Mouse (Mus musculus): Measurements from ENCODE around the gene Gipc2. TPM values are rescaled to one million over a fixed set of nuclear protein-coding genes. Genes with fewer than 3 reads are reported as not detected.
"Not testable (repeated sequence)": the region's sequence is repeated elsewhere in the genome, so short reads cannot be mapped to it uniquely, and the experiment has no call there.

Gipc2 gene
- polyA plus RNA-seq, 1 experiment from 2014 or later: 1.9 TPM

DNA sequence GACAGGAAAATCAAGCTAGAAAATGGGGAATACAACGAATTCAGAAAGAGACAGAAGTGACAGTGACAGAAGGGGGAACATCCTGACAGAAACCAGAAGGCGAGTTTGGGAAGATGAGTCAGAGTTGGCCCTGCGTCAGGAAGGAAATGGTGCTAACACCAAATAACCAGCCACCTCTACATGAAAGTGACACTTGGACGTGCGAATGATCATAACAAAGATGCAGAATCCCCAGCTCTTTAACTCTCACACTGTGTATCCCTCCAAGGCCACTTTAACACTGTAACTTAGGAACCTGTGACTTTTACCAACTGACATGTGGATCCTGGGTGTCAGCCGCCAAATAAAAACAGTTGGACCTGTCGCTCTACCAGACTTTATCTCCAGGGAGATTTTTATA lies 16.6 kb downstream of the Gipc2 start:
- H3K4me3 ChIP-seq: no peak overlapping the region
- H3K9me3 ChIP-seq: no peaks in the 10 kb centered on the region
- H3K4me1 ChIP-seq: no peaks in the 10 kb centered on the region
- H3K9ac ChIP-seq (replicated peaks): no peak overlapping the region
- H3K27me3 ChIP-seq: no peaks in the 10 kb centered on the region
- no peak overlapping the region for H3K4me2 ChIP-seq (replicated peaks)
- no peaks in the 10 kb centered on the region for H3K36me3 ChIP-seq
- ATAC-seq (replicated peaks): no peak
- H3K27ac ChIP-seq (replicated peaks): no peak overlapping the region
- WGBS: 79% methylated on average over 7 of the region's 7 CpGs

DNA sequence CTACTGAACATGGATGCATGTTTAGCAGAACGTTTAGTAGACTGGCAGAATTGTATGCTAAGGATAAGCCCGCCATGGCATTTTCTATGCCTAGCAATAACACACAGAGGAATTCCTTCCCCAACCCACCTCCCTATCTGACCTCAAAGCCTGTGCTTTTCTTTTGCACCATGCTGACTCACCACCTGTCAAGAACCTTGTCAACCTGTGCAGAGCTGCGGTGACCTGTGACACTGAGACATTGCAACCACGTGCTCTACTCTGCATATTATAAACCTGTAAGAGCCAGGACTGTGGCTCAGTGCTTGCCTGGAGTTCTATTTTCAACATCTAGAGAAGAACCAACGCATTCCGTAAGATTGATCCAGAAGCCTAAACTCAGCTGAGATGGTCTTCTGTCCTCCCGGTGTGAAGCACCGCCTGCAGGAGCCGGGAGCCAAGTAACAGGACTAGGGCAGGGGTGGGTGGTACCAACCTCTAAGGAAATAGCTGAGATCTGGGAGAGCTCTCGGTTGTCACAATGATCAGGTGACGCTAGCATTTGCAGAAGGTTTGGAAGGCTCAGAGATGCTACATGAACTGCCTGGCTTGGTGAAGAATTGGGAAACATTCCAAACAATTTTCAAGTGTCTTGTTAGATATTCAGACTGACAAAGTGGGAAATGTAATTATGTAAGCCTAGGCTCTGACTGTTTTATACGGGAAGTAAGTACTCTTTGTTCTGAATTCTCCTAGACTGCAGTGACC lies 18.8 kb downstream of the Gipc2 start:
- Histone ChIP-seq H3K9me3 (no peaks in the 10 kb centered on the region), H3K4me1 (no peaks in the 10 kb centered on the region), H3K9ac (replicated peaks) (no peak overlapping the region), H3K4me3 (no peak overlapping the region), H3K27me3 (no peaks in the 10 kb centered on the region), H3K27ac (replicated peaks) (no peak overlapping the region), H3K36me3 (no peaks in the 10 kb centered on the region), H3K4me2 (replicated peaks) (no peak overlapping the region)
- WGBS: 76% methylated on average over 12 of the region's 12 CpGs
- no peak for ATAC-seq (replicated peaks)

DNA sequence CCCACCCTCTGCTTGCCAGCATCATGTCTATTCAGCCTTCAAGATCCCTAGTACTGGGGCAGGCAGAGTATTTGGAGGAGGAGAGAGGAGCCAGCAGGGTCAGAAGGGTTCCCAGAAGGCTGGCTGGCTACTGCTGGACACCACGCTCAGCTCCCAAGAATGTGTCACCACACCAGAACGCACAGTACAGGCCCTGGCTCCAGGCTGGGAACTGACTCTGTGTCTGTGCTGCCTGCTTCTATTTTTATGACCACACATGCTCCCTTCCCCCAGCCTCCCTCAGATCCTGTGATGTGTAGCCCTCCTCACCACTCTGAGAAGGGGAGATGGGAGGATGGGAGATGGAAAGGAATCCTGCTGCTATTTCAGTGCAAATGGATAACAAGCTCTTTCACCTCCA lies 20.8 kb downstream of the Gipc2 start:
- H3K9ac ChIP-seq (replicated peaks): no peak overlapping the region
- no peak; the same call in 1 of the 2 replicates for ATAC-seq (replicated peaks)
- no peak overlapping the region for H3K27ac ChIP-seq (replicated peaks)
- WGBS: 85% methylated on average over 2 of the region's 2 CpGs
- no peaks in the 10 kb centered on the region for H3K36me3 ChIP-seq
- no peaks in the 10 kb centered on the region for H3K4me1 ChIP-seq
- H3K4me3 ChIP-seq: no peak overlapping the region
- H3K9me3 ChIP-seq: no peaks in the 10 kb centered on the region
- no peaks in the 10 kb centered on the region for H3K27me3 ChIP-seq
- no peak overlapping the region for H3K4me2 ChIP-seq (replicated peaks)

DNA sequence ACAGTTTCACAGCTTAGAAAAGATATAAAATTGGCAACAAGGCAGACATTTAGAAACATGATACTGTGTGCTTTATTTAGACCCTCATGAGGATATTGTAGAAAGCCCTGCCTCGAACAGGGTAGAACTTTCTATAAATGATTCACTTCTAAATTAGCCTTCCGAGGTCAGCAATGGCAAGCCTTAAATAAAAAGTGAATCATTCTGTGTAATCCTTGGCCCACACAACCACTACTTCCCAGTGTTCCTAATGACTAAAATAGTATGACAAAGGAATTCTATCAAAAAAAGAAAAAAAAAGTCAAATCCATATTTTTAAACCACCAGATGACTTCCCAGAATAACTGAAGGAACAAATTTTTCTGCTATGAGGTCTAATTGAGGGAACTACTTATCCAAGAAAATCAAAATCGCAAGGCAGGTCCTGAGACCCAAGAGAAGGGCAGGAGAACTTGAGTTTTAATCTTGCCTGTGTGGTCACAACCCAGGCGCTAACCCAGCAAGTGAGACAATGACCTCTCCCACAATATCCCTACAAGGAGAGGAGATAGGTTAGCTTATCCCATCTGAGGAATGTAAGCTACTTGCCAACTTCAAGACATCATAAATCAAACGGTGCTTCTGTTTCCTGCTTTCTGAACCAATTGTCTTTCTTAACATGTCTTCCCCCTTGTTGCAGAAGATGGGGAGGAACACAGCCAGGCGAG lies 22.9 kb downstream of the Gipc2 start:
- 85% methylated on average over 6 of the region's 6 CpGs for WGBS
- no peak overlapping the region for H3K27ac ChIP-seq (replicated peaks)
- no peak for ATAC-seq (replicated peaks)

DNA sequence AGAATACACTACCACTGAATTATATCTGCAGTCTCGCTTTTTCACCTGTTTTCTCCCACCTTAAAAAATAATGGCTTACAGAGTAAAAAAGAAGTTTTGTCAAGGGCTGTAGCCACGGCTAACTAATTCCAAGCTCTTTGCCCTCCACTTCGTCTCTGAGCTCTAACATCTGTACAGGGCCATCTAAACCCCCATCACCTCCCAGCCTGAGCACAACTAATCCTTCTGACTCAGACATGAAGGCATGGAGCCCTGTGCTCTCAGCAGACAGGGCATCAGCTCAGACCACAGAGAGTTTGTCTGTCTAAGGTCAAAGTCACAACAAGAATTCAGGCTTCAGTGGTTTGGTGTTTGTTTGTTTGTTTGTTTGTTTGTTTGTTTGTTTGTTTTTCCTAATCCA lies 23.9 kb downstream of the Gipc2 start:
- Histone ChIP-seq H3K4me2 (replicated peaks) (no peak overlapping the region), H3K9me3 (no peaks in the 10 kb centered on the region), H3K4me1 (no peaks in the 10 kb centered on the region), H3K27me3 (no peaks in the 10 kb centered on the region), H3K9ac (replicated peaks) (no peak overlapping the region), H3K36me3 (no peaks in the 10 kb centered on the region), H3K27ac (replicated peaks) (no peak overlapping the region), H3K4me3 (no peak overlapping the region)
- no peak for ATAC-seq (replicated peaks)
- WGBS: 75% methylated on average over 3 of the region's 3 CpGs

More for the DNA sequence above, 22.9 kb downstream of the Gipc2 start:
- no peaks in the 10 kb centered on the region for H3K36me3 ChIP-seq
- H3K9me3 ChIP-seq: no peaks in the 10 kb centered on the region
- H3K4me2 ChIP-seq (replicated peaks): no peak overlapping the region
- no peaks in the 10 kb centered on the region for H3K27me3 ChIP-seq
- H3K4me3 ChIP-seq: no peak overlapping the region
- no peak overlapping the region for H3K9ac ChIP-seq (replicated peaks)
- H3K4me1 ChIP-seq: no peaks in the 10 kb centered on the region

DNA sequence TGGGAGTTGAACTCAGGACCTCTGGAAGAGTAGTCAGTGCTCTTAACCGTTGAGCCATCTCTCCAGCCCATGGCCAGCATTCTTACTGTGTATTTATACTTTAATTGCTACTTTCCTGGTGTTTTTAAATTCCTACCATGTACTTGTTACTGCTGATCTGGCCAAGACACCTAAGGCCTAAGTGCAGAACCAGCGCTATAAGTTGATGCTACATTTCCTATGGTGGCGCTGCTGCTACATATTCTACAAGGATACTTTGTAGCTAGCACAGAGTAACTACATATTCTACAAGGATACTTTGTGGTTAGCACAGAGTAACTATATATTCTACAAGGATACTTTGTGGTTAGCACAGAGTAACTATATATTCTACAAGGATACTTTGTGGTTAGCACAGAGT lies 26.7 kb downstream of the Gipc2 start:
- H3K27ac ChIP-seq (replicated peaks); H3K4me3 ChIP-seq; H3K9ac ChIP-seq (replicated peaks); H3K27me3 ChIP-seq; H3K36me3 ChIP-seq; H3K4me1 ChIP-seq; ATAC-seq (replicated peaks); H3K4me2 ChIP-seq (replicated peaks); H3K9me3 ChIP-seq: not testable (repeated sequence)
- 90% methylated on average over 3 of the region's 3 CpGs for WGBS

DNA sequence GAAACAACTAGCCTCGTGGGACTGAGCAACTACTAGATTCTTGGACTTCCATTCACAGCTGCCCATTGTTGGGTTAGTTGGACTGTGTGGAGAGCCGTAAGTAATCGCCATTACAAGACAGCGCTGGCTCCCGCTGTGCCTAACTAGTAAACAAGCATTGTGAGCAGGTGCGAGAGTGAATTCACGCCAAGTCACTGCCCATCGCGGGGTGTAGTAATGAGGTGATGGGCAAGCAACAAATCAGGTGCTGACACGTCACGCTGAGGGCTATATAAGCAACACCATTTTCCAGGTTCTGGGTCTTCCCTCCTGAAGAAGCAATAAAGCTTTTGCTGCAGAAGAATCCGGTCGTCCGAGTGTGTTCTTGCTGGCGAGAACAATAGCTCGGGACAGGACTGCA lies 29.9 kb downstream of the Gipc2 start:
- not testable (repeated sequence) for H3K27ac ChIP-seq (replicated peaks); H3K4me1 ChIP-seq; ATAC-seq (replicated peaks); H3K9ac ChIP-seq (replicated peaks); H3K9me3 ChIP-seq; H3K4me2 ChIP-seq (replicated peaks); H3K36me3 ChIP-seq; H3K27me3 ChIP-seq; H3K4me3 ChIP-seq
- WGBS: 87% methylated on average over 16 of the region's 16 CpGs

DNA sequence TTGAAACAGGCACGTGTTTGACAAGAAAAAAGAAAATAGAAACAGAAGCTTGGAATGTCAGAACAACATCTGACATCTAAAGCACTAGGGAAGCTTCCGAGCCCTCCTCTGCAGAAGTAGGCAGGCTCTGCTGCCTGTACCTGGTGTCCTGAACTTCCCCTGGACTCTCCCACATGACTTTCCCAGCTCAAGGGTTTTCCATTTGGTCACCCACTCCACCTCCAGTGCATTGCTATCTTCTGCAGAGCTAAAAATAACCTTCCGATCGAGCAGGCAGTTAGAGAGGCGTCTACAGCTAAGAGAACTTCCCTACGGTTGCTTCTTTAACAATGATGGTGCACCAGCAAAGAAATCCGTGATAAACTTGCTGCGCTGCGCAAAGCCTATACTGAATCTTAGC lies 32.4 kb downstream of the Gipc2 start:
- 85% methylated on average over 9 of the region's 9 CpGs for WGBS
- Histone ChIP-seq H3K9me3 (no peaks in the 10 kb centered on the region), H3K4me3 (no peak overlapping the region), H3K4me2 (replicated peaks) (no peak overlapping the region), H3K27ac (replicated peaks) (no peak overlapping the region), H3K36me3 (no peaks in the 10 kb centered on the region), H3K9ac (replicated peaks) (no peak overlapping the region), H3K27me3 (no peaks in the 10 kb centered on the region), H3K4me1 (no peaks in the 10 kb centered on the region)
- ATAC-seq (replicated peaks): no peak

DNA sequence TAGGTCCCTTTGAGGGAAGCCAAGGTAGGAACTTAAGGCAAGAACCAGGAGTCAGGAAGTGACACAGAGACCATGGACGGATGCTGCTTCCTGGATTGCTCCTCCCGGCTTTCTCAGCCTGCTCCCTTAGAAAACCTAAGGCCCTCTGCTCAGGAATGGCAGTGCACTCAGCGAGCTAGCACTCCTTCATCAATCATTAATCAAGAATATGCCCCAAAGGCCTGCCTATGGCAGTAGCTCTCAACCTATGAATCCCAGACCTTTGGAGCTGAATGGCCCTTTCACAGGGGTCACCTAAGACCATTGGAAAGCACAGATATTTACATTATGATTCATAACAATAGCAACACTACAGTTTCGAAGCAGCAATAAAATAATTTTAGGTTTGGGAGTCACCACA lies 35.1 kb downstream of the Gipc2 start:
- no peaks in the 10 kb centered on the region for H3K9me3 ChIP-seq
- no peak overlapping the region for H3K4me3 ChIP-seq
- no peaks in the 10 kb centered on the region for H3K4me1 ChIP-seq
- H3K27me3 ChIP-seq: no peaks in the 10 kb centered on the region
- ATAC-seq (replicated peaks): no peak
- no peak overlapping the region for H3K27ac ChIP-seq (replicated peaks)
- no peaks in the 10 kb centered on the region for H3K36me3 ChIP-seq
- no peak overlapping the region for H3K9ac ChIP-seq (replicated peaks)
- WGBS: 84% methylated on average over 4 of the region's 4 CpGs
- H3K4me2 ChIP-seq (replicated peaks): no peak overlapping the region

DNA sequence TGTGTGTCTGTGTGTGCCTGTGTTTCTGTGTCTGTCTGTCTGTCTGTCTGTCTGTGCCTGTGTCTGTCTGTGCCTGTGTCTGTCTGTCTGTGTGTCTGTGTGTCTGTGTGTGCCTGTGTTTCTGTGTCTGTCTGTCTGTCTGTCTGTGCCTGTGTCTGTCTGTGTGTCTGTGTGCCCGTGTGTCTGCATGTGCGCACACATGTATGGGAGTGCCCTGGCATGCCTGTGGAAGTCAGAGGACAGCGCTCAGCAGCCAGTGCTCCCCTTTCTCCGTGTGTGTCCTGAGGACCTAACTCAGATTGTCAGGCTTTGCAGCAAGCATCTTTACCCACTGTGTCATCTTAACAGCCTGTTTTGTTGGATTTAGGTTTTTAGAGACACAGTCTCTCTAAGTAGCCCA lies 36.6 kb downstream of the Gipc2 start:
- not testable (repeated sequence) for H3K9ac ChIP-seq (replicated peaks); H3K36me3 ChIP-seq; H3K27ac ChIP-seq (replicated peaks); H3K27me3 ChIP-seq; ATAC-seq (replicated peaks); H3K9me3 ChIP-seq; H3K4me1 ChIP-seq; H3K4me2 ChIP-seq (replicated peaks); H3K4me3 ChIP-seq
- 88% methylated on average over 4 of the region's 4 CpGs for WGBS

DNA sequence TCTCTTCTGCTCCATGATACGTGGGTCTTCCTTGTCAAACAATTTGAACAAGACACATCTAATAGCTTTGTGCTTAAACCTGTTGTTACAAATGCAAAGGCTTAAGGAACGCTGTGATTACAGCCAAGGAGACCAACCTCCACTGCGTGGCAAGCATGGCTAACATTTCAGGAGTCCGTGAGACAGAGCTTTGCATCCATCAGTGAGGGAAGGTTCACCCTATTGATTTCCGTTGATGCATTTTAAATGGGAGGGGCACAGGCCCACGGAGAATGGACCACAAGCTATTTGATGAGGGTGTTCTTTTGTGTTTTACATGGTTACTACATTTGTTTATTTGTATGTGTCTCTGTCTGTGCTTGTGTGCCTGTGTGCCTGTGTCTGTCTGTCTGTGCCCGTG lies 37.4 kb downstream of the Gipc2 start:
- no peaks in the 10 kb centered on the region for H3K9me3 ChIP-seq
- H3K36me3 ChIP-seq: no peaks in the 10 kb centered on the region
- no peaks in the 10 kb centered on the region for H3K4me1 ChIP-seq
- H3K9ac ChIP-seq (replicated peaks): no peak overlapping the region
- H3K27ac ChIP-seq (replicated peaks): no peak overlapping the region
- no peak for ATAC-seq (replicated peaks)
- 74% methylated on average over 7 of the region's 7 CpGs for WGBS
- no peak overlapping the region for H3K4me2 ChIP-seq (replicated peaks)
- no peak overlapping the region for H3K4me3 ChIP-seq
- no peaks in the 10 kb centered on the region for H3K27me3 ChIP-seq

DNA sequence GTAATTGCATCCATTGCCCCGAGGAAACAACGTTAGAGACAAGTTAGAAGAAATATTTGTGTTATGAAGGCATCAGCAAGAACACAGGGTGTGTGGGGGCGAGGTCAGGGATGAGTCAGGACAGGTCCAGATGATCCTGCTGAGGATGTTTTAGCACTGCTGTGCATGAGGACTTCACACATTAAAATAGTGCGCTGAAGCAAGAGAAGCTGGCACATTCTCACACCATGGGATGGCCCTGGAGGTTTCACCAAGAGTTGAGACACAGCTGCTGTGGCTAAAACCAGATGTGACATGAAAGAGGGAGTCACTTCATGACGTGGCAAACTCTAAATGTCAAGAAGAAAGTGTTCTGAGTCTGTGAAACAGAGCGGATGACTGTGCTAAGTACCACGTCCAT lies 38.9 kb downstream of the Gipc2 start:
- Histone ChIP-seq H3K9ac (replicated peaks) (no peak overlapping the region), H3K4me3 (no peak overlapping the region), H3K9me3 (no peaks in the 10 kb centered on the region), H3K4me1 (peaks cover under 1% of the 10 kb centered on the region; the same call in 1 of the 2 replicates), H3K36me3 (no peaks in the 10 kb centered on the region), H3K27ac (replicated peaks) (no peak overlapping the region), H3K4me2 (replicated peaks) (no peak overlapping the region), H3K27me3 (no peaks in the 10 kb centered on the region)
- ATAC-seq (replicated peaks): no peak
- 77% methylated on average over 7 of the region's 7 CpGs for WGBS

DNA sequence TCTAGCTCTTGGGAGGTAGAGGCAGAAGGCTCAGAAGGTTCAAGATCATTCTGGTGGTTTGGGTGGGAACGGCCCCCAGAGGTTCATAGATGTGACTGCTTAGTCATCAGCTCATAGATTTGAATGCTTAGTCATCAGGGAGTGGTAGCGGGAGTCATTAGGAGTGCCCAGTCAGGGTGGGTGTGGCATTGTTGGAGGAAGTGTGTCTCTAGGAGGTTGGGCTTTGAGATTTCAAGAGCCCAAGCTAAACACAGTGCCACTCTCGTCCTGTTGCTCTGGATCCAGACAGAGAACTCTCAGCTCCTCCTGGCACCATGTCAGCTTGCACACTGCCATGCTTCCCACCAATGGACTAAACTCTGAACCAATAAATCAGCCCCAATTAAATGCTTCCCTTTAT lies 43.3 kb downstream of the Gipc2 start:
- H3K27me3 ChIP-seq: no peaks in the 10 kb centered on the region
- H3K4me1 ChIP-seq: peaks cover 4% of the 10 kb centered on the region; the same call in 1 of the 2 replicates
- no peak overlapping the region for H3K27ac ChIP-seq (replicated peaks)
- no peaks in the 10 kb centered on the region for H3K36me3 ChIP-seq
- no peak overlapping the region for H3K4me3 ChIP-seq
- no peak overlapping the region for H3K9ac ChIP-seq (replicated peaks)
- no peak for ATAC-seq (replicated peaks)
- no peaks in the 10 kb centered on the region for H3K9me3 ChIP-seq
- H3K4me2 ChIP-seq (replicated peaks): no peak overlapping the region
- 69% methylated on average over 3 of the region's 3 CpGs for WGBS

Measured in forebrain, embryonic 15.5 days (tissue).